Mouse (Mus musculus) lung, postnatal 0 days (tissue): ENCODE data around the gene Uchl4. TPM values are rescaled to one million over a fixed set of nuclear protein-coding genes. Genes with fewer than 3 reads are reported as not detected.

Experiments
- ATAC-seq: fragments of 200-750 bp; cut with Nextera tagmentation; 2 replicates; pipeline ENCODE4 v1.8.0; 2017; ENCODE audit warnings: moderate library complexity
- DNase-seq: peaks from one replicate; pipeline ENCODE4 v3.0.0-alpha.2; 2016; ENCODE audit warnings: low spot score
- H3K27ac ChIP-seq: fragments of 300-500 bp; sonication (generic); 2 replicates; pipeline ENCODE4 v1.5.1; 2014; ENCODE audit warnings: antibody characterized with exemption, mild to moderate bottlenecking, low read length, mixed read lengths
- H3K27me3 ChIP-seq: fragments of 300-500 bp; sonication (generic); replicated peaks from 2 replicates; pipeline ENCODE4 v1.6.1; 2014; ENCODE audit warnings: low read length, mixed read lengths; ENCODE audit not compliant: insufficient read depth
- H3K36me3 ChIP-seq: fragments of 300-500 bp; sonication (generic); 2 replicates; pipeline ENCODE4 v1.6.1; 2014; ENCODE audit warnings: low read length, mixed read lengths; ENCODE audit not compliant: insufficient read depth
- H3K4me1 ChIP-seq: fragments of 300-500 bp; sonication (generic); 2 replicates; pipeline ENCODE4 v1.6.1; 2014; ENCODE audit warnings: antibody characterized with exemption, low read depth, low read length, mixed read lengths; ENCODE audit not compliant: insufficient read depth
- H3K4me2 ChIP-seq: fragments of 300-500 bp; sonication (generic); replicated peaks from 2 replicates; pipeline ENCODE4 v1.6.1; 2014; ENCODE audit warnings: low read depth, mild to moderate bottlenecking, low read length, moderate library complexity, mixed read lengths
- H3K4me3 ChIP-seq: fragments of 300-500 bp; sonication (generic); 2 replicates; pipeline ENCODE4 v1.5.1; 2014; ENCODE audit warnings: low read depth, low read length
- H3K9ac ChIP-seq: fragments of 300-500 bp; sonication (generic); replicated peaks from 2 replicates; pipeline ENCODE4 v1.6.1; 2014; ENCODE audit warnings: low read depth, mild to moderate bottlenecking
- H3K9me3 ChIP-seq: fragments of 300-500 bp; sonication (generic); 2 replicates; pipeline ENCODE4 v1.6.1; 2016; ENCODE audit warnings: low read length, mixed read lengths
- CTCF ChIP-seq: IDR thresholded peaks from 2 replicates; pipeline ENCODE4 v1.5.1; 2016; ENCODE audit warnings: antibody characterized with exemption, mild to moderate bottlenecking
- EP300 ChIP-seq: IDR thresholded peaks from 2 replicates; pipeline ENCODE4 v1.6.1; 2016; ENCODE audit warnings: antibody characterized with exemption, mild to moderate bottlenecking, control low read depth
- WGBS: fragments of 180-500 bp; shearing (Covaris S2); extraction: QIAGEN DNeasy Blood & Tissue Kit; methylation state at CpG from one replicate; pipeline ENCODE4 v1.1.7; 2014; 5-methylcytosine and 5-hydroxymethylcytosine counted together
- polyA plus RNA-seq: library from polyadenylated mRNA; unstranded; fragments of >200 nt; fragmentation: Nextera tagmentation; extraction: Ambion mirVana; gene quantifications from 2 replicates; pipeline ENCODE4 v1.2.1, GENCODE M21; 2015

Uchl4 gene
- polyA plus RNA-seq, 1 experiment from 2014 or later, result 1.0 TPM

GRCm38 (mm10) chr9:64216641-64217040 is 18.4 kb upstream of the Uchl4 start:
- Histone ChIP-seq H3K4me2 (no peak overlapping the region), H3K4me3 (no peak overlapping the region), H3K4me1 (no peaks in the 10 kb centered on the region), H3K27ac (no peak overlapping the region), H3K9me3 (no peaks in the 10 kb centered on the region), H3K36me3 (no peaks in the 10 kb centered on the region), H3K27me3 (no peaks in the 10 kb centered on the region), H3K9ac (no peak overlapping the region)
- WGBS, result 94% methylated on average over 2 of the region's 2 CpGs
- DNase-seq (peak; percentile 29), ATAC-seq (peak; percentile 35; the same call in 1 of the 2 replicates)
- TF ChIP-seq EP300, result no peak
- no peak for TF ChIP-seq CTCF

- Histone ChIP-seq H3K9me3 (no peaks in the 10 kb centered on the region), H3K9ac (no peak overlapping the region), H3K4me2 (no peak overlapping the region), H3K27ac (no peak overlapping the region), H3K4me3 (no peak overlapping the region), H3K27me3 (no peaks in the 10 kb centered on the region), H3K4me1 (no peaks in the 10 kb centered on the region), H3K36me3 (no peaks in the 10 kb centered on the region)
- ATAC-seq (no peak), DNase-seq (no peak)
- no peak for TF ChIP-seq CTCF
Measured at GRCm38 (mm10) chr9:64217887-64218286, 17.1 kb upstream of the Uchl4 start.

GRCm38 (mm10) chr9:64219305-64219704 is 15.7 kb upstream of the Uchl4 start:
- no peaks in the 10 kb centered on the region for H3K36me3 ChIP-seq
- ATAC-seq, result no peak
- H3K4me1 ChIP-seq, result no peaks in the 10 kb centered on the region
- H3K27me3 ChIP-seq, result no peaks in the 10 kb centered on the region
- no peak for DNase-seq
- no peak overlapping the region for H3K27ac ChIP-seq
- H3K4me3 ChIP-seq, result no peak overlapping the region
- no peaks in the 10 kb centered on the region for H3K9me3 ChIP-seq
- H3K9ac ChIP-seq, result no peak overlapping the region
- TF ChIP-seq CTCF, result no peak
- no peak for TF ChIP-seq EP300
- no peak overlapping the region for H3K4me2 ChIP-seq
- 74% methylated on average over 1 of the region's 1 CpGs for WGBS

GRCm38 (mm10) chr9:64219772-64220420 is 15.1 kb upstream of the Uchl4 start:
- H3K9me3 ChIP-seq, result no peaks in the 10 kb centered on the region
- no peak overlapping the region for H3K4me3 ChIP-seq
- no peak for DNase-seq
- no peak for ATAC-seq
- H3K9ac ChIP-seq, result no peak overlapping the region
- TF ChIP-seq EP300 (no peak), CTCF (no peak)
- H3K4me1 ChIP-seq, result no peaks in the 10 kb centered on the region
- H3K4me2 ChIP-seq, result no peak overlapping the region
- H3K27ac ChIP-seq, result no peak overlapping the region
- no peaks in the 10 kb centered on the region for H3K27me3 ChIP-seq
- no peaks in the 10 kb centered on the region for H3K36me3 ChIP-seq
- WGBS, result 88% methylated on average over 10 of the region's 10 CpGs

GRCm38 (mm10) chr9:64220603-64221002 is 14.4 kb upstream of the Uchl4 start:
- Histone ChIP-seq H3K36me3 (no peaks in the 10 kb centered on the region), H3K27me3 (no peaks in the 10 kb centered on the region), H3K4me2 (no peak overlapping the region), H3K9me3 (no peaks in the 10 kb centered on the region), H3K4me3 (no peak overlapping the region), H3K27ac (no peak overlapping the region), H3K4me1 (no peaks in the 10 kb centered on the region), H3K9ac (no peak overlapping the region)
- TF ChIP-seq CTCF (no peak), EP300 (no peak)
- ATAC-seq (no peak), DNase-seq (no peak)
- 54% methylated on average over 1 of the region's 1 CpGs for WGBS

GRCm38 (mm10) chr9:64221480-64221879 is 13.5 kb upstream of the Uchl4 start:
- H3K4me2 ChIP-seq, result no peak overlapping the region
- H3K4me1 ChIP-seq, result no peaks in the 10 kb centered on the region
- DNase-seq (no peak), ATAC-seq (no peak)
- H3K27me3 ChIP-seq, result no peaks in the 10 kb centered on the region
- H3K9me3 ChIP-seq, result no peaks in the 10 kb centered on the region
- H3K27ac ChIP-seq, result no peak overlapping the region
- WGBS, result 74% methylated on average over 4 of the region's 4 CpGs
- H3K36me3 ChIP-seq, result no peaks in the 10 kb centered on the region
- H3K4me3 ChIP-seq, result no peak overlapping the region
- no peak overlapping the region for H3K9ac ChIP-seq
- no peak for TF ChIP-seq EP300
- TF ChIP-seq CTCF, result no peak

- no peak for TF ChIP-seq EP300
- TF ChIP-seq CTCF, result no peak
- Histone ChIP-seq H3K9me3 (no peaks in the 10 kb centered on the region), H3K4me3 (no peak overlapping the region), H3K9ac (no peak overlapping the region), H3K4me2 (no peak overlapping the region), H3K27me3 (no peaks in the 10 kb centered on the region), H3K27ac (no peak overlapping the region), H3K36me3 (no peaks in the 10 kb centered on the region), H3K4me1 (no peaks in the 10 kb centered on the region)
- 59% methylated on average over 2 of the region's 2 CpGs for WGBS
- DNase-seq (no peak), ATAC-seq (no peak)
Measured at GRCm38 (mm10) chr9:64222098-64222497, 12.9 kb upstream of the Uchl4 start.
